Mouse (Mus musculus) CD4-positive, CD25-positive, alpha-beta regulatory T cell (primary cell): ENCODE data around the gene Irs1. TPM values are rescaled to one million over a fixed set of nuclear protein-coding genes. Genes with fewer than 3 reads are reported as not detected.

Experiments used
- polyA plus RNA-seq: library from polyadenylated mRNA; unstranded; fragments of 100-300 nt; shearing (Covaris generic); gene quantifications from one replicate; pipeline ENCODE4 v1.2.1, GENCODE M21; 2017

Irs1 gene
- not detected for polyA plus RNA-seq

GRCm38 (mm10) chr1:82291151-82291797, at the start of gene Irs1:
Irs1 (minus strand) TSS chr1:82291416.

GRCm38 (mm10) chr1:82316111-82316745, 25.0 kb upstream of the Irs1 start, which contains the start of gene Rhbdd1:
Rhbdd1 (plus strand) TSS chr1:82316452.

GRCm38 (mm10) chr1:82232812-82233211, 58.4 kb downstream of the Irs1 start, which contains the start of gene Gm9747:
Gm9747 (plus strand) TSS chr1:82233112.

Other genes with a start within 250 kb of the Irs1 start
- gene Gm9747, start 58.3 kb downstream of the Irs1 start, polyA plus RNA-seq, result not detected
- 21.7 TPM for gene Rhbdd1, start 25.0 kb upstream of the Irs1 start, polyA plus RNA-seq